Mouse (Mus musculus) forebrain, embryonic 11.5 days (tissue): ENCODE data around the gene Plekhg1. TPM values are rescaled to one million over a fixed set of nuclear protein-coding genes. Genes with fewer than 3 reads are reported as not detected.

Experiments
- ATAC-seq: fragments of 200-750 bp; cut with Nextera tagmentation; replicated peaks from 2 replicates; pipeline ENCODE4 v1.8.0; 2017; ENCODE audit warnings: moderate TSS enrichment; ENCODE audit not compliant: low FRiP score
- DNase-seq: peaks from one replicate; pipeline ENCODE4 v3.0.0-alpha.2; 2017; ENCODE audit warnings: low spot score
- H3K27ac ChIP-seq: fragments of 300-500 bp; sonication (generic); 2 replicates; pipeline ENCODE4 v1.5.1; 2014; ENCODE audit warnings: low read depth, low read length
- H3K27me3 ChIP-seq: fragments of 300-500 bp; sonication (generic); 2 replicates; pipeline ENCODE4 v1.6.1; 2014; ENCODE audit warnings: mild to moderate bottlenecking, low read length, mixed read lengths; ENCODE audit not compliant: control insufficient read depth, insufficient read depth
- H3K36me3 ChIP-seq: fragments of 300-500 bp; sonication (generic); 2 replicates; pipeline ENCODE4 v1.6.1; 2014; ENCODE audit warnings: mild to moderate bottlenecking, low read length, moderate library complexity, mixed read lengths; ENCODE audit not compliant: control insufficient read depth, insufficient read depth
- H3K4me1 ChIP-seq: fragments of 300-500 bp; sonication (generic); replicated peaks from 2 replicates; pipeline ENCODE4 v1.6.1; 2014; ENCODE audit warnings: low read length, mixed read lengths; ENCODE audit not compliant: control insufficient read depth, insufficient read depth
- H3K4me2 ChIP-seq: fragments of 300-500 bp; sonication (generic); 2 replicates; pipeline ENCODE4 v1.6.1; 2014; ENCODE audit warnings: low read depth, mild to moderate bottlenecking, low read length, moderate library complexity, mixed read lengths; ENCODE audit not compliant: severe bottlenecking
- H3K4me3 ChIP-seq: fragments of 300-500 bp; sonication (generic); 2 replicates; pipeline ENCODE4 v1.5.1; 2014; ENCODE audit warnings: low read depth, low read length
- H3K9ac ChIP-seq: fragments of 300-500 bp; sonication (generic); 2 replicates; pipeline ENCODE4 v1.6.1; 2014; ENCODE audit warnings: low read length
- H3K9me3 ChIP-seq: fragments of 300-500 bp; sonication (generic); 2 replicates; pipeline ENCODE4 v1.6.1; 2016; ENCODE audit warnings: low read length, mixed read lengths; ENCODE audit not compliant: control insufficient read depth
- WGBS: fragments of 180-500 bp; shearing (Covaris S2); extraction: QIAGEN DNeasy Blood & Tissue Kit; methylation state at CpG from one replicate; pipeline ENCODE4 v1.1.7; 2014; 5-methylcytosine and 5-hydroxymethylcytosine counted together
- polyA plus RNA-seq: library from polyadenylated mRNA; unstranded; fragments of >200 nt; fragmentation: Nextera tagmentation; extraction: Ambion mirVana; gene quantifications from 2 replicates; pipeline ENCODE4 v1.2.1, GENCODE M21; 2014

Plekhg1 gene
- polyA plus RNA-seq, 1 experiment from 2014 or later: 15.7 TPM

DNA sequence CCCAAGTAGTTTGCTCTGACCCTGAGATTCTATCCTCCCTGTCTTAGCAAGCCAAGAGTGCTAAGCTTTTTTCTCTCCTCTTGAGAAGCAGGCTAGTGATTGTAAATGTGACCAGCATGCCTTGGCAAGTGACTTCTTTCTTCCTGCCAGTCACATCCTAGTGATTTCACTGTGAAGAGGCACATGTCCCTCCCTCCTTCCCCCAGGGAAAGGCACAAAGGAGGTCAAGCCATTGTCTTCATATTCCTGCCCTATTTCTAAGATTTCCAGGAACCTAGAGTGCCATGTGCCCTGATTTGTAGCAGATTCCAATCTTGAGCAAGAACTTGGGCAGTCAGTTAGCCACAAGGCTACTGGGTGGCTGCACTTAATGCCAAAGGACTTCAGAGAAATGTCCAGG is 191.7 kb downstream of the Plekhg1 start:
- Histone ChIP-seq H3K9ac (no peak overlapping the region), H3K4me3 (no peak overlapping the region), H3K4me1 (no peaks in the 10 kb centered on the region), H3K4me2 (no peak overlapping the region), H3K36me3 (no peaks in the 10 kb centered on the region), H3K27ac (no peak overlapping the region), H3K27me3 (no peaks in the 10 kb centered on the region), H3K9me3 (no peaks in the 10 kb centered on the region)
- ATAC-seq (no peak), DNase-seq (no peak)

- DNase-seq (no peak), ATAC-seq (no peak)
- no peaks in the 10 kb centered on the region for H3K9me3 ChIP-seq
- H3K27me3 ChIP-seq: no peaks in the 10 kb centered on the region
- H3K27ac ChIP-seq: no peak overlapping the region
- H3K4me2 ChIP-seq: no peak overlapping the region
- no peaks in the 10 kb centered on the region for H3K36me3 ChIP-seq
- no peak overlapping the region for H3K9ac ChIP-seq
- no peaks in the 10 kb centered on the region for H3K4me1 ChIP-seq
- no peak overlapping the region for H3K4me3 ChIP-seq
- 75% methylated on average over 12 of the region's 12 CpGs for WGBS
Observed at GRCm38 (mm10) chr10:3933311-3933940, 193.3 kb downstream of the Plekhg1 start.

DNA sequence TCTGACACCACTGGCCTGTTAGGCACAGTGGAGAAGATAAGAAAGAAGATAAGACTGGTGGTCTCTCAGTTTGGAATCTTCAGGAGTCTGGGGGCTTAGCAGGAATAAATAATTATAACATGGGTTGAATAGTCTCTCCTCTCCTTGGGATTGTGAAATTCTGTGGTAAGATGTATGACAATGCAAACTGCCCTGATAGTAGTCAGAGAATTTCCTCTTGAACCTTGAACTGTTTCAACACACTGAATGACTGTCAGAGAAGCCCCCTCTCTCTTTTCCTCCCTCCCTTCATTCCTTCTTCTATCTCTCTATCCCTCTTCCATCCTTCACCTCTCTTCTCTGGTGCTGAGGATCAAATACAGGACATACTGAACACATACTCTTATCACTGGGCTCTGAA is 196.7 kb downstream of the Plekhg1 start:
- H3K4me3 ChIP-seq: no peak overlapping the region
- no peaks in the 10 kb centered on the region for H3K27me3 ChIP-seq
- no peak for ATAC-seq
- H3K4me2 ChIP-seq: no peak overlapping the region
- H3K36me3 ChIP-seq: no peaks in the 10 kb centered on the region; the same call in 1 of the 2 replicates
- no peak overlapping the region for H3K9ac ChIP-seq
- H3K4me1 ChIP-seq: peaks cover 3% of the 10 kb centered on the region; the same call in 1 of the 2 replicates
- no peak for DNase-seq
- no peaks in the 10 kb centered on the region for H3K9me3 ChIP-seq
- H3K27ac ChIP-seq: no peak overlapping the region

DNA sequence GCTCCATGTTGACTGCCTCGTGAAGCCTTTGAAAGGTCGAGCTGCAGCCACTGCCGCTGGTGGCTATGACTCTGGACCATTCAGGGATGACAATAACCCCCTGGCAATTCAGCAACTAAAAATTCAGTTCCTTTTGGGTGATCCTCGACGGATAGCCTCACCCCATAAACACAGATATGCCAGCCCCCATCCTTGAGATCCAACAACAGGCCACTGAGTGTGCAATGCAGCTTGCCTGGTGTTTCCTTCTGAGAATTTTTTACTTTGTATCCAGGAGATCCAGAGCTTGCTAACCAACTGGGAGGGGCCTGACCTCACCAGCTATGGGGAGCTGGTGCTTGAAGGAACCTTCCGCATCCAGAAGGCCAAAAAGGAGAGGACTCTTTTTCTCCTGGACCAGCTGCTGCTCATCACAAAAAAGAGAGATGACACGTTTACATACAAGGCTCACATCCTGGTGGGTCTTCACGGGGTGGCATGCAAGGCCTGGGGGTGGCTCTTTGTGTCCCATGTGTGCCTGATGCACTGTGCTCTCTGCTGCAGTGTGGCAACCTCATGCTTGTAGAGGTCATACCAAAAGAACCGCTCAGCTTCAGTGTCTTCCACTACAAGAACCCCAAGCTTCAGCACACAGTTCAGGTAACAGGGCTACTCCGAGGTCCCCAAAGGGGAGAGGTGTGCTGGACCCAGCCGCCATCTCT is 199.9 kb downstream of the Plekhg1 start:
- H3K36me3 ChIP-seq: no peaks in the 10 kb centered on the region; the same call in 1 of the 2 replicates
- H3K9ac ChIP-seq: no peak overlapping the region
- no peak overlapping the region for H3K4me2 ChIP-seq
- peaks cover 3% of the 10 kb centered on the region; the same call in 1 of the 2 replicates for H3K4me1 ChIP-seq
- H3K27ac ChIP-seq: no peak overlapping the region
- DNase-seq: no peak
- WGBS: 90% methylated on average over 11 of the region's 11 CpGs
- no peaks in the 10 kb centered on the region for H3K9me3 ChIP-seq
- ATAC-seq: no peak
- no peak overlapping the region for H3K4me3 ChIP-seq
- H3K27me3 ChIP-seq: no peaks in the 10 kb centered on the region

DNA sequence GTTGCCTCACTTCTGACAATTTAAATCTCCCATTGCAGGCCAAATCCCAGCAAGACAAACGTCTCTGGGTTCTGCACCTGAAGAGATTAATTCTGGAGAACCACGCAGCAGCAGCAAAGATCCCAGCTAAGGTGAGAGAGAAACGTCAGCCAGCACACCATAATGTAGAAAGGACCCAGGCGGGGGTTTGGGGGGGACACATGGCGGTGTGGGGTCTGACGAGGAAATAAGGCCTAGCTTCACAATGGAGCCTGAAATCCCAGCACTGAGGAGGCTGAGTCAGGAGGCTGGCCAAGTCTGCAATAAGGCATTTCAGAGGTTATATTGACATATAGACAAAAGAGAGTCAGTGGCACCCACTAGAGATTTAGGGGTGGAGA is 200.4 kb downstream of the Plekhg1 start:
- Histone ChIP-seq H3K4me3 (no peak overlapping the region), H3K4me1 (peaks cover 3% of the 10 kb centered on the region; the same call in 1 of the 2 replicates), H3K27me3 (no peaks in the 10 kb centered on the region), H3K4me2 (no peak overlapping the region), H3K9ac (no peak overlapping the region), H3K36me3 (no peaks in the 10 kb centered on the region; the same call in 1 of the 2 replicates), H3K27ac (no peak overlapping the region), H3K9me3 (no peaks in the 10 kb centered on the region)
- 94% methylated on average over 6 of the region's 6 CpGs for WGBS
- DNase-seq: no peak
- no peak for ATAC-seq

GRCm38 (mm10) chr10:3941054-3941757 is 201.0 kb downstream of the Plekhg1 start:
- H3K27me3 ChIP-seq: no peaks in the 10 kb centered on the region
- peaks cover 3% of the 10 kb centered on the region; the same call in 1 of the 2 replicates for H3K4me1 ChIP-seq
- DNase-seq: no peak
- 0 out of 2 replicates have a peak overlapping the region, but pooled peaks have one; percentile 18 for H3K27ac ChIP-seq
- ATAC-seq: 0 out of 2 replicates have a peak, but pooled peaks have one; percentile 20
- 36% methylated on average over 11 of the region's 11 CpGs for WGBS
- H3K36me3 ChIP-seq: no peaks in the 10 kb centered on the region; the same call in 1 of the 2 replicates
- H3K9ac ChIP-seq: no peak overlapping the region
- no peaks in the 10 kb centered on the region for H3K9me3 ChIP-seq
- no peak overlapping the region for H3K4me2 ChIP-seq
- H3K4me3 ChIP-seq: no peak overlapping the region

DNA sequence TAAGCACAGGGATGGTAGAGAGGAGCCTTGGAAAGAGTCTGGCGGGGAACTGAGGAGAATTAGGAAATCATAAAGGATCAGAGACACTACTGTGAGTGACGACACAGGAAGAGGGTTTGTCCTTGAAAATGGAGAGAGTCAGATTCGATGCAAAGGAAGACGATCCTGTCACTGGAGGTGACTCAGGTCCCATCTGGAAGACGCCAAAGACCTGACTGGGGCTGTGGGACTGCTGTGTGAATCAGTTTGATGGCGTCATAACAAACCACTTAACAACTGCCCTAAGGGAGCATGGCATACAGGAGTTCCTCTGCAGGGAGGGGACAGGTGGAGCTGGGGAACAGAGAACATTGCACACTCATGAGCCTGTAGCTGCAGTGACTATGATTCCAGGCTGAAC is 202.1 kb downstream of the Plekhg1 start:
- Histone ChIP-seq H3K9me3 (no peaks in the 10 kb centered on the region), H3K4me1 (peaks cover 3% of the 10 kb centered on the region; the same call in 1 of the 2 replicates), H3K36me3 (no peaks in the 10 kb centered on the region; the same call in 1 of the 2 replicates), H3K4me2 (no peak overlapping the region), H3K9ac (no peak overlapping the region), H3K27me3 (no peaks in the 10 kb centered on the region), H3K27ac (no peak overlapping the region), H3K4me3 (no peak overlapping the region)
- no peak for DNase-seq
- no peak for ATAC-seq
- 75% methylated on average over 6 of the region's 6 CpGs for WGBS

DNA sequence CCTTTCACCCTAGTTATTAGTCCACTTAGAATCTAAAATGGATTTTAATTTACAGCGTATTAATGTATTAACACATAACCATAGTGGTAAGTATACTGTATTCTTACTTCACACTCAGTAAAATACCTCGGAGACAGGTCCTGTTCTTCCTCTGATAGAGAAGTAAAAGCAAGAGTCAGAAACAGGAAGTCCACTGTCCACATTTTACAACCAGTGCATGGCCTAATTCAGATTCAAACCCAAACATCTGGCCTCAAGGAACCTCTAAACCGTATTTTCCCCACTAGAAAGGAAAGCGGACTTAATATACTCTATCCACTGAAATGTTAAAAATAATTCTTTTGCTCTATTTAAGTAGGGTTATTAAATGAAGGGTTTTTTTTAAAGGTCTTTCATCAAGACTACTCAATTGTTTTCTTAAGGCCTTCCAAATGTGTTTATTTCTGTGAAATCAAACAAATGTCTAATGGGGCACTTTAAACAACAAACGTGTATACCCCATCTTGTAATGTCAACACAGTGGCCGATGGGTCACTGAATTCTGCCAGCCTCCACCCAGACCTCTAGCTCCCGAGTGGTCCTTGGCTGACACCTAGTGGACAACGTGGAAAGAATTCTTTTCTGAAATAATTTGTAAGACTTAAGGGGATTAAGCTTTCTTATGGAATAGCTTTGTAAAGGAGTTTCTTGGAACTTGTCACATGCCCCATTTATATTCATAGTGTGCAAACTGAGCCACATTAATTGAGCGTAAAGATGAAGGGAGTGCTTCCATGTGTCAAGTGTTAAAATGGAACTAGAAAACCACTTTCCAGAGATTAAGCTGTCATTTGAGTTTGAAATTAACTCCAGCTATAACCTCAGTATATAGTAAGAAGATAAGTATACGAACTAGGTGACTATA is 203.6 kb downstream of the Plekhg1 start:
- DNase-seq (peak; percentile 78), ATAC-seq (peak; percentile 79)
- Histone ChIP-seq H3K36me3 (no peaks in the 10 kb centered on the region; the same call in 1 of the 2 replicates), H3K9me3 (no peaks in the 10 kb centered on the region), H3K4me1 (peaks cover 3% of the 10 kb centered on the region; the same call in 1 of the 2 replicates), H3K4me2 (no peak overlapping the region), H3K27ac (no peak overlapping the region), H3K4me3 (no peak overlapping the region), H3K9ac (no peak overlapping the region), H3K27me3 (no peaks in the 10 kb centered on the region)
- 35% methylated on average over 10 of the region's 10 CpGs for WGBS
